Mouse (Mus musculus): ENCODE results near the gene Adgrb3. TPM values are rescaled to one million over a fixed set of nuclear protein-coding genes. Genes with fewer than 3 reads are reported as not detected.

Adgrb3 gene
- total RNA-seq (2021): 1 to 10 TPM; 2.1 to 2.3 TPM
- long read RNA-seq, experiment 1: 0 reads
- long read RNA-seq, experiment 2, partial matches to known transcripts: 1 of 1 reads
- long read RNA-seq, experiment 2, other reads (novel, unspliced or antisense): 0 of 1 reads

DNA sequence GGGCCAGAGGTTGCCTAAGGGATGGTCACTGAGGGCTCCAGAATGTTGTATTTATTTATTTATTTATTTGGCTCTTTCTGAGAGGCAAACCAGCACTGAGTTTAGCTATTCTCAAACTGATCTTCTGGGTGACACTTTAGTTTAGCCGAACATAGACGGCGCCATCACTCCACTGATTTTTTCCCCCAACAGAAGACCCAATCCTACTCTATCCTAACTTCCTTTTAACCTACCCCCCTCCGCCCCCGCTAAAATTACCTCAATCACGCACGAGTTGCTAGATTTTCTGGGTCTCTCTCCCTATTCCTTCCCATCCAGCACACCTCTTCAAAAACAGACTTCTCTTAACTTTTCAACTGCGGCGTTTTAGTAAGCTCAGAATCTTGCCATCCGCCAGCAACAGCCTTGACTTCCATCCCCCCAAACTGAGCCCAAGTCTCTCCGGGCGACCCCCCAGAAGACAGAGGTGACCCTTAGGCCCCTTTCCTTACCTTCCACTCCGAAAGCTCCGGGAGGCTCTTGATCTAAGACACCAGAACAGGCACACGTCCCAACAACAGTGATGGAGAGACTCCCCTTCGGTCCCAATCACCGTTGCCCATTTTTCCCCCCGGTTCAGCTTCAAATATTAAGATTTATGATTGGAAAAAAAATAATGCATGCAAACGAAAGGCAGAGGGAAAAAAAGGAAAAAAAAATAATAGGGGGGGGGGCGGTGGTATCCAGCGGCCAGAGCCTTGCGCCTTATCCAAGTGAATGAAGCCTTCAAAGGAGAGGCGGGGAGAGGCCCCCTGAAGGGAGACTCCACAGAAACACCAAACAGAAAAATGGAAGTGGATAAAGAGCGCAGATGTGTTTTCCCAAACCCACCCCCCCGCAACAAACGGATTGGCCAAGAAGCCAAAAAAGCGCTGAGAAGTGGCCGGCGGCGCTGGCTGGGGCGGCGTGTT, at the start of gene Adgrb3:
Adgrb3 (minus strand) TSS at position 737 of the 950 bp plus-strand sequence.
- DNase-seq (ENCODE audit: low spot score in 2 of 2): no peak

DNA sequence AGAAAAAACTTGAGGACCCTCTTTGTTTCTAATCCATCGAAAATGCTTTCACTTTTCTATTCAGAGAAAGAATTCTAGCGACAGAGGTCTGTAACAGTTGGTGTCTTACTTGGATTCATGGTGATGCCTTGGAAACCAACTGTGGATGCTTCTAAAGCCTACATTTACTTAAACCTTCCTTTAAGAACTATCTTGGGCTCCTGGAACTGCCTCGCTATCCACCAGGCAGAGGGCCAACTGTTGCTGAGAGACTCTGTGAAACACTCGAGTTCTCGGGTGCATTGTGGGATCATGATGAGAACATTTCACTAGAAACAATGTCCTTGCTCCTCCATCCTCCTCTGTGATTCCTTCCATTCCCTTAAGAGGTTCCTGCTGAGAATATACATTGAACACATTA, 48.0 kb upstream of the Adgrb3 start:
- DNase-seq (ENCODE audit: low spot score in 2 of 2): no peak

DNA sequence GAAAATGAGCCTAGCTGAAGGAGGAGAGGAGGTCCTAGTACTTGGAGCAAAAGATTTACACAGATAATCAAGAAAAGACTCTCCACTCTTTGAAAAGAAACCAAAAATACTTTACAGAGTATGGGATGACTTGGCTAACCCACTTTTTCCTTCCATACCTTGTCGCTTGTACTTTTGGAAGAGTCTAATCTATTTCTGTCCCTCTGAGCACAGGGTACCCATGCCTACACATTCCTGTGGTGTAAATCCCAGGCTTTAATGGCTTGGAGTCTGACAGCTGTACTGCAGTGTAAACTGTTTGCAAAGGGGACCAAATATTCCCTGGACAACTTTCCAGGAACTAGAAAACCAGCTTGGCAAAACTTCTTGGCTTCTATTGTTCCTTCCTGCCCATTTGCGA, 28.0 kb upstream of the Adgrb3 start:
- DNase-seq (ENCODE audit: low spot score in 2 of 2): no peak

DNA sequence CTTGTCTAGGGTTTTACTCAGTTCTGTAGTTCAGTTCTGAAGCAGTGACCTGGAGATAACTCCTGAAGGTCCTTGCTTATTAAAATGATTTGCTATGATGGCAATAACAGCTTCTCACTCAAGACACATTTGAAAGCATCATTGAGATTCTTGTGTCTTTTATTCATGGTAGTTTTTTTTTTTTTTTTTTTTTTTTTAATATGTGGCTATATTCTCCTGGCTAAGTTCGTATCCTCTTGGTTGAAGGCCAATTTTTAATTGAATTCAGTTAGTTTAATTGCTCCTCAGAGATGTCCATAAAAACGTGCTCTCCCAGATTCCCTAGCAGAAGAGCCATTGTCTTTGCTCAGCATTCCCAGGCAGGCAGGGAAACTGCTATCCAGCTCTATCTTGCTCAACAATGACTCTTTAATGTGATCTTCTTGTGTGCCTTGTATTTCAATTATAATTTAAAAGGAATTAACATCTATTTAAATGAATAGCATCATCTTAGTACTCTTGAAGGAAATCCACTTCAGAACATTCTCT, 25.0 kb upstream of the Adgrb3 start:
- no peak for DNase-seq (ENCODE audit: low spot score in 2 of 2)

DNA sequence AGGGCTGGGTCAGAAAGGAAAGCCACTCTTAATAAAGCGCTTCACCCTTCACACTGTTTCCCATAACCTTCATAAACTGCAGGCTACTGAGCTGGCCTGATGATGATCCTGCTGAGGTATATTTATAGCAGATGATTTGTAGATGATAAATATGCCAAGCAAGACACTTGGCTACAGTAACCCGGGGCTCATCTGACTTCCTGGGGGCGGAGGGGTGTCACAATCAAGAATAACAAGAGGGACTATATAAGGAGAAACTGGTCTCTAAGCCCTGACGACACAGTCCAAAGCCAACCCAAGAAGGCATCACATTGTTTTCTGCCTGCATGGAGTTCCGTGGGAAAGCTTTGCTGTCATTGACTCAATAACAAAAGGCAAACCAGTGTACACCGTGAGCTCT, 2.8 kb upstream of the Adgrb3 start:
- DNase-seq (ENCODE audit: low spot score in 2 of 2): no peak

DNA sequence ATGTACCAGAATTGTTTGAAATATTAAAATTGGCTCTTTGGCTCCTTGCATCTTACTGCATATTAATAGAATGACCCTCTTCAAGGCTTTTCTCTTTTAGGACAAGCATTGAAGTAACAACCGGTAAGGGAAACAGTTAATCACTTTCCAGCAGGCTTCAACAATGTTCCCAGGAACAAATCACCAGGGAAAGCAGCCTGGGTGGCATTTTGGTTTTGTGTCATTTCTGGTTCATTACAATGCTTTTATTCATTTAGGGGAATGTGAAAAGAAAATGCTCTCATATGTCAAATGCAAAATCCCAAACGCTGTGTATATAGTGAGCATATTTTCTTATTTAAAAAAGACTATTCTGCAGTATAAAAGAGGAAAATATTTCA, 2.0 kb upstream of the Adgrb3 start:
- no peak for DNase-seq (ENCODE audit: low spot score in 2 of 2)

DNA sequence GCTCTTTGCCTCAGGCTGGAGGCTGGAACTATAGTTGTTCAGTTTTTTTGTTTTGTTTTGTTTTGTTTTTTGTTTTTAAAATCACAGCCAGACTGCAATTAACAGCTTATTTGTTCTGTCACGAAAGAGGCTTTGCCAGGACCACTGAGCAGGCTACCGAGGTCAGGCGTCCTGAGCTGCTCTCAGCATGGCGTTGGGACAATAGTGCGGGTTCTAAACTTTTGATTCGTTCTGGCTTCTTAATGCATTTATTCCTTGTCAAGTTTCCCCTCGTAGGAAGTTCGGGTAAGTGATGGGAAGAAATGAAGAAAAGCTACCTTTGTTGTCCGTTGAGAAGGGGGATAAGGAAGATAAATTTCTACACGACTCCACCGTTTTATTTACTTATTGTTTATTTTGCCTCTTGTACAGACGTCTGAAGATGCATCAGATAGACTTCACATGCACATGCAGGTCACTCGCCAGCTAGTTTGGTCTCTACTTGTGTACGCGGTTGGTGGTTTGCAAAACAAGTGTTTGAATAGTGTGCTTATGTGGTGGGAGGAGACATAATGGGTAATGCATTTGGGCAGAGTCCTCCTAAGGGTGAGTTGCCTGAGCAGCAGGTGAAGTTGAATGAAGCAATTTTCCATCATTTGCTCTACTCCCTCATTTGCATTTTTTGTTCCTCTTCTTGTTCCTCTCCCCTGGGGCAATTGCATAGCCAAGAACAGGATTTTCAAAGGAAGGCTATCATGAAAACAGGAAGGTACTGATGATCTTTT, 1.4 kb upstream of the Adgrb3 start:
- no peak for DNase-seq (ENCODE audit: low spot score in 2 of 2)

DNA sequence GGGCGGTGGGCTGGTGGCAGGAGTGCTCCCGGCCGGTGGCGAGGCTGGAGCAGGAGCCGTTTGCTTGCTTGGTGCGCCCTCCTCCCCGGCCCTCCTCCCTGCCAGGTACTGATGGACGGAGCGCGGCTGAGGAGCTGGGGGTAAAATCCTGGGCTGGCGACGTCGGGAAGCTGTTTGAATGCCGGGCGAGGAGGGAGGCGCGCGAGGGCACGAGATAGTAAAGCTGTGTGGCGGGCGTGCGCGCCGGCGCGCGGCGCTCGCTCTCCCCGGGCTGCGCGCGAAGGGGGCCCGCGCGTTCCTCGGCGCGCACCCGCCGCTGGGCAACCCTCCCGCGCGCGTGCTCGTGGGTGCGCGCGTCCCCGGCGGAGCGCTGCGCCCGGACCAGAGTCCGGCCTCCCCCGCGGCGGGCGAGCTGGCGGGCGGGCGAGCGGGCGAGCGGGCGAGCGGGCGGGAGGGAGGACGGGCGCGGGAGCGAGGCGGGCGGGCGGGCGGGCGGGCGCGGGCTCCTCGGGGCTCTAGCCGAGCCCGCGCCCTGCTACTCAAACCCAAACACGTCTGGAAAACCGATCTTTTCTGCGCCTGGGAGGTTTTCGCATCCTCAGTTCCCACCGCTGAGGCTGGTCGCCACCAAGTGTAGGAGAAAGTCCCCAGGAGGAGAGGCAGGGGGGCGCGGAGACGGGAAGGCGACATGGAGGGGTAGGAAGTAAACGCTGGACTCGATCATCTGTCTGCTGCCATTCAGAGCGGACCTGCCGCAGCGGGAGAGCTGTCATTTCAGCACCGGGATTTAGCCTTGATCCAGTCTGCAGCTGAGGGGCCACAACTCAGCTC, 629 bp upstream of the Adgrb3 start:
- DNase-seq (ENCODE audit: low spot score in 2 of 2): peak; percentile 19 to 26

DNA sequence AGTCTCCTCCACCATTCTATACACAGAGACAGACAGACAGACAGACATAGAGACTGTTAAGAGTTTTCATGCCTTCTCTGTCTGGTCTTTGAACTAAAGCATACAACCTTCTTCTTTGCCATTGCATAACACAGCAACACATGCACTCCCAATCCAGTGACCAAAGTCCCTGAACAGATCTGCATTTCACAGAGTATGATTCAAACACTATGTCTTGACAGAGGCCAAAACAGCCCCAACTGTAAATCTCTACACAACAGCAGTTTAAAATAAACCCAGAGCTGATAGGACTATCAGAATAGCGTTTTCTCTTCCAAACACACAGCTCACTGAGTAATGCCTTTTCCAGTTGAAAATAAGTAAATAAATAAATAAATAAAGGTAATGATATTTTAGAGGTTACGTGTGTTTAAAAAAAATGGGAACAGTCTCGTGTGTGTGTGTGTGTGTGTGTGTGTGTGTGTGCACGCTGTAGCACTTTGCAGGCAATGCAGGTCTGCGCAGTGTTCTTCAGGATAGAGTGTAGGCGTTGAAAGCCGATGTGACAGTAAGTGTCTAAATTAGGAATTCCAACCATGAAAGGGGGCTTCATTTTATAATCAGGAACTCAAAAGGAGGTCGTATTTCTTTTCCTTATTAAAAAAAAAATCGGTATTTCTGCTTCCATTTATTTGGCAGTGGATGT, 1.3 kb downstream of the Adgrb3 start:
- DNase-seq (ENCODE audit: low spot score in 2 of 2): no peak

DNA sequence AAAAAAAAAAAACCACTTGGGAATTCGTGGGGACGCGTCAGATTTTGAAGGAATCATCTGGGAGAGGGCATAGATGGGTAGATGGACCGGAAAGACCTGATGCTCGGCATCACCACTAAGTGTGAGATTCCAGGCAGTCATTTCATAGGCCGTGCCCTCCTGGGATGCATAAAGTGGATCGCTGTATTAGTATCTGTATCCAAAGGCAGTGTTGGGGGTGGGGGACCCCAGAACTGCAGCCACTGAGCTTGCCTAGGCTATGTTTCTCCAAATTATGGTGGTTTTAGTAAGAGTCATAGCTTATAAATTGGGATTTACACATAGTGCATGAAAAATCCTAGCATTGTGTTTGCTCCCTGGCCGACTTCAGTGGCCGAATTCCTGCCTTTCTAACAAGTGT, 2.1 kb downstream of the Adgrb3 start:
- no peak for DNase-seq (ENCODE audit: low spot score in 2 of 2)

DNA sequence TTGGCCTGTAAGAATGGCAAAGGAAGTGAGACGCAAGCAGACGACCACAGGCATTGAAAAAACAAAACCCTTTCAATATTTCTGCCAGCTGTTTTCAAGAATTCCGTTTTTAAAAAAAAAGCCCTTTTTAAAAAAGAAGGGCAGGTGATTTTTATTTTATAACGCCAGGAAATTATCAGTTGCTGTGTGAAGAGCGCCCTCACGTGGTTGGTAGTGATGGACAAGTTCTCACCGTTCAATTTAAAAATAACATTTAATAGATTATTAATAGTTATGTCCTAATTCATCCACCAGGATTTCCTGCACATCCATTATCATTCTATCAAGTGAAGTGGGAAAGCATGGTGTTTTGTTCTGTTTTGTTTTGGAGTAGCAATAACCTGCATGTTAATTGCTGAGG, 2.7 kb downstream of the Adgrb3 start:
- DNase-seq (ENCODE audit: low spot score in 2 of 2): peak in 1 of 2 experiments; percentile 20

DNA sequence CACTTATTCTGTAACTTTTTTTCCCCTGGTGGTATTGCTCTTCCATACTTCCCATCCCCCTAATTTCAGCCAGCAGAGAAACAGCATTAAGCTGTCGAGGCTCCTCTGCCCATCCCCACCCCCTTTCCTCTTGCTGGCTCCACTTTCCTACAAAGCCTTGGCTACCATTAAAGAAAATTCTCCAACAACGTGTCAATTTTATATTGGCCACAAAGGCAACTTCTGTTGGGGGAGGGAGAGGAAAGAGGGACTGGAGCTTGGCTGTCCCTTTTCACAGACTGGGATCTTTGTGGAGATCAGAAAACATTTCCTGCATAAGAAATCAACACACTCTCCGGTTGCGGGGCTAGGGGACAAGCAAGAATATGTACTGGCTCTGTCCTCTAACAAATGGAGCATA, 4.9 kb downstream of the Adgrb3 start:
- no peak for DNase-seq (ENCODE audit: low spot score in 2 of 2)

DNA sequence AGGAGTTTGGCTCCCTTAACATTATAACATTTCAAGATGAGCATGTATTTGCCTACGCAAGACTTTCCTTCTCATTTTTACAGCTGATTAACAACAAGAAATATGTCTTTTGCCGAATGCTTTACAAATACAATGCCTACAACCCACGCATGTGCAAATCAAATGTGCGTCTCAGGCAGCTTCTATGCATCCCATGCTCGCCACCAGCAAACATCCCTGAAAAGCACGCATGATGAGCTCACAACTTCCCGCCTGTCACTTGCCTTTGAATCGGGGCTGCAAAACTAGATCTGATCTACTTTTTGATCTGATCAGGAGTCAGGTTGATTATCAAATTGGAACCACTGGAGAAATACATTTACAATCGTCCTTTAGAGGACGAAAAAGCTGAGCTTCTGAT, 5.5 kb downstream of the Adgrb3 start:
- DNase-seq (ENCODE audit: low spot score in 2 of 2): no peak

DNA sequence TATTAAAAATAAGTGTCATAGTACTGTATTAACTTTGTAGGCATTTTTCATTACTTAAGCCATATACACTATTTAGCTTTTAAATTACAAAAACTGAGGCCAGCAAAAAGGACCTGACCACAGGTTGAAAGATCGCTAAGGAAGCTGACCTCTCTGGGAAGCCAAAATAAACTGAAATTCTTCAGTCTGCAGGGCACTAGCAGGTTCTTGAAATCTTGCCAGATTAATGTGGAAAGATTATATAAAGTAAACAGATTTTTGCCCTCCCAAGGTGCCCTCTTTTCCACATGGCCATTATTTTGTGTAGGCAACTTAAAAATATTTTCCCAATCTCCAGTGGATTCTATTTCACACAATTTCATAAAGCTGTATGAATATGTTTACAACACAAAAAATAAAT, 14.0 kb downstream of the Adgrb3 start:
- no peak for DNase-seq (ENCODE audit: low spot score in 2 of 2)

DNA sequence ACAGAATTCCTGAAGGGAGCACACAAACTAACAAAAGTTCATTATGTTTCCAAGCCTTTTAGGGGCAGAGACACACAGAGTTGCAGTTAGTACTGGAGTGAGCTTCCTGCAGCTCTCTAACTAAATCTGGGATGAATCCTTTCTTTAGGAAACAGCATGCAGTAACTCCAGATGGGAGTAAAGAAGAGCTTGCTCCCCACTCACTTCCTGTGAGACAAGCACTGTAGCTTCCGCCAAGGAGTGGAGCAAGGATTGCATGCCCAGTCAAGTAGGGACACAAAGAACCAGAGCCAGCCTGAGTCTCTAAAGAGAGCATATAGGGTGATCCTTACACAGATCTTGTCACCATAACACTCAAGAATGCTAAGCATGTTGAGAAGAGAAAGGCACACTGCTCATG, 50.7 kb downstream of the Adgrb3 start:
- no peak for DNase-seq (ENCODE audit: low spot score in 2 of 2)

DNA sequence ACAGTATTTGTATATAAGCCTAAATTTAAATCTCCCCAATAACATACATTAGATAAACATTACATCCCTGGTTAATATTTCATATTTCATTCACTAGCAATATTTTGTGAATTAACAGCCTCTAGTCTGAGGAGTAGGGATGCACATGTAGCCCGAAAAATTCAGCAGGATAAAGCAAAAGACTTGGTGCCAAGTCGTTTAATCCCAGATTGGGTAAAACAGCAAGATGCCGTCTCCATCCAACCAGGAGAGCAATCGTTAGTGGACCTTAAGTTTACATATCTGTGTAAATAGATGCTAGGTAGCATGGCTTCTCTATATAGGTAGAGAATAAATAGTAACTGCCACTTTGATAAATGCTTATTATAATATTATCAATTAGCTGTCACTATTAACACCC, 52.0 kb downstream of the Adgrb3 start:
- DNase-seq (ENCODE audit: low spot score in 2 of 2): no peak

DNA sequence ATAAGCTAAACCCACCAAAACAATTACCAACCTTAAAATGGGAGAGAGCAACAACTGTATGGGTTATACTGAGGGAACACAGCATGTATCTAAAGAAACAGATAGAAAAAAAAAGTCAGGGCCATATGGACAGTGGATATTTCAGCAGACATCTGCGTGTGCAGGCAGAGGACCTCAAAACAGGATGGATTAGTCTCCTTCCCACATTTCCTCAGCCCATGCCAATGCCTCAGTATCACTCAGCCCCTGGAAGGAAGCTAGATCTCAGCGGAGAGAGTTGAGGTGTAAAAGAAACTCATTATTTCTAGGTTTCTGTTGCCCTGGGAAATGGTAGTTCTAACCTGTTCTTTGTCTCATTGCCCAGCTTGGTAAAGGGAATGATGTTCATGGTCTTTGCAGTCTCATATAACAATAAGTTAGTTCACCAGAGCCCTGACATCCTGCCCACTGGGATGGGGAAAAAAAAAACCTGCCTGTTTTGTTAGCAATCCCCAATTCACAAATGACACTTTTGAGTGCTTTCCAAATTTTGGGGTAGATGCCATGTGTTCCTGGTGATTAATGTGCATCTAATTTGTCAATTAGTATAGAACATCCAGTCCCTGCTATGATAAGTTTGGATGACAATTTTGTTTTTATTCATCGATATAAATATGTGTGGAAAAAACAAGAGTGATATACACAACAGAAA, 53.9 kb downstream of the Adgrb3 start:
- no peak for DNase-seq (ENCODE audit: low spot score in 2 of 2)

DNA sequence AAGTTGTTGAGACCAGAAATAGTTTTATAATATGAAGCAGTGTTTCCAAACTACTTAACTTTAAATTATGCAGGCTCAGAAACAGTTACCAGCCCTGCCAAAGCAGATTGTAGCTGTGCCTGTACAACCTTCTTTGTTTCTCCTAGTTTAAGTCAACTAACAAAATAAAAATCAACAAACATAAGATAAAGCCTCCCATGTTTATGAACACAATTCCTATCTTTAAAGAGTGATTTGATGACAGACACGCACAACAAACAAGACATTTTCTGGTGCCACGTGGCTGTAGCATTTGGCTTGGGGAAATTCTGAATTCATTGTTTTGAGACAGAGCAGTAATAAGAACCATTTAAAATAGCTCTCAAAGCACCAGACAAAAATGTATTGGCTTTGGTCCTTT, 60.5 kb downstream of the Adgrb3 start:
- no peak for DNase-seq (ENCODE audit: low spot score in 2 of 2)

DNA sequence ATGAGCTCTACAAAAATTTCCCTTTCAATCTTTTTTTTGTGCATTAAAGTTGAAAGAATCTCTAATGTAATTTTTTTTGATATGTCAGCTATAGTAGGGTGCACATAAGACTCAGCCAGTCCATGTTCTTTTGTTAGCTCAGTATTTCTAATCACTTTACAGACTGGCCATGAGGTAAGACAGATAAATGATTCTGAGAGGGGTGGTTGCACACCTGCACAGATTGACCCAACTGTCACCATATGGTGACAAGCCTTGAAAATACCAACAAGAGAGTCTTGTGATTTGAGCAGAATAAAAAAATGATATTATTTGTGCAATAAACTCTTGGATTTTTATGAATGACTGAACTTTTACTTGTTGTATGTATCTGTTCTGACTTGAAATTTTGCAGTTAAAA, 74.2 kb downstream of the Adgrb3 start:
- no peak for DNase-seq (ENCODE audit: low spot score in 2 of 2)

DNA sequence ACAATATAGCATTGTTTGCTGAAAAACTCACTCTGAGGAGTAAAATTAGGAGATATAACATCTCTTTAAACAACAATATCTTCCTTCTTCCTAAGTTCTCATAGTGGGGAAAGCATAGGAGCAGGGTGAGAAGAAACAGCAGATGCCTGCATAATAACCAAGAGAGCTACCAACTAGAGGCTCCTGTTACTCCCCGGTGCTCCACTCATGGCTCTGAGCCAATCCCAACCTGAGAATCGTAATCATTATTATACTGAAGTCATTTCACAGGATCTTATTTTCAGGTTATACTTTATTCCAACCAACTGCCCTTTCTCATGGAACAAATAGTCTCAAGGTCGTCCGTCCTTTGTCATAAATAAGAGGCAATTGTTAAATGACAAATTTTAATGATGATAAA, 75.0 kb downstream of the Adgrb3 start:
- DNase-seq (ENCODE audit: low spot score in 2 of 2): no peak

Data from gastrocnemius, postnatal 4 days (tissue).